Mouse (Mus musculus): ENCODE measurements at regions not wholly inside any gene's neighbourhood (a gene's known extent, or its start where the extent isn't known, plus 50 kb on each side); places are given as distances from the start of the nearest gene placed in this dataset.

DNA sequence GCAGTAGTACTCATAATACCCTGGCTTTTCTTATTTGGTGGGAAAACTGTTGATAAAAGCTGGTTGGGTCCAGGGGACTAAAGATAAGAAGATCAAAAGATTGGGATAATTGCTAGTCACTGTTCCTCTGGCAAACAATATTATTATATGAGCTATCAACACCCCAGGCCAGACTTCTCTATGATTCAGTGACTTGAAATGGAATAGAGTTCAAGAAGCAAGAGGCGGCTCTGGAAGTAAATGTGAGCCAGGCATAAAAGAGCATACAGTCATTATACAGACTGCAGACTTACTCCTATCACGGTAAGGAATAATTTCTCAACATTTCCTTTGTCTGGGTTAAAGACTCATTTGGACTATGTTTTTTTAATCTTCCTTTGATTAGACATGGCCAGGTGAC lies 278.5 kb upstream of the Acvr2a start:
- TF ChIP-seq GATA4 (IDR thresholded peaks at IDR 0.05; ENCODE audit: insufficient replicate concordance, low read length) = no peak

DNA sequence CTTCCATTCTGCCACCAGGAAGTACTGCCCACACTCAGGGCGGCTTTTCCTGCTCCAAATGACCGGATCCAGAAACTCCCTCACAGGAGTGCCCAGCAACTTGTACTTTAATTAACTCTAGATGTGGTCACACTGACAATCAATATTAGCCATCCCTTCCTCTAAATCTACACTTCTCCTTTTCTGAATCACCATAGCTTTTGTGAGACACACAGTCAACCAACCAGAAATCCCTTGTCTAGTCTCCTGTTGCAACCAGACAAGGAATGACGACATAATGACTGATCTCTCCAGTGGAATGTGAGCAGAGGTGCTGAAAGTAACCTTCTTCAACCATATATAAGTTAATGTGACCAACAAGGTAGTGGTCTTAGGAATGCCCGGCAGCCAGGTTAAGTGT lies 277.0 kb upstream of the Acvr2a start:
- no peak for TF ChIP-seq GATA4 (IDR thresholded peaks at IDR 0.05; ENCODE audit: insufficient replicate concordance, low read length)

DNA sequence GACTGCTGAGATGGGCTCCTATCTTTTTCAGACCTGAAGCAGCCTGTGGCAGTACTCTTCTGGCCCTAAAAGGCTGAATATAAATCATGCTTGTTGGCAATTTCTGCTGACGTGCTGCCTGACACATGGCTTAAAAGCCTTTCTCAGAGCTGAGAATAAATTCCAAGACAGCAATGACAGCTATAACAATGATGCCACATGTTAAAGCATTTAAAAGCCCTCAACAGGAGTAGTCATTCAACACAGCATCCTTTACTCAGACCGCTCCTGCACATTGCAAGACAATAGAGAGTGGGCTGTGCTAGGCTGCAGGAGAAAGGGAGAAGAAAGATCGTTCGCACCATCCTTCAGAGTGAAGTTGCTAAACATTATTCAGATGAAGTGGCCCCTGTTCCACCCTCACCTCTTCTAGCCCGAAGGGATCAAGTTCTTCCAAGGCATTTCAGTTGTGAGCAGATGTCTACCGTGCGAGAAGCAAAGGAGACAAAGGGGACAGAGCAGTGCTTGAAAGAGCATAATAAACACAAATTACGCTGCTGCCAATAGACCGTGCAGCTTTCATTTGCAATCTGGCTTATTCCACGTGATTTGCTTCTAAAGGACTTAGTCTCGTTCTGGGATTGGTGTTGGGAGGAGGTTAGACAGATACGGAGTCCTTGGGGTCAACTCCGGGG lies 275.1 kb upstream of the Acvr2a start:
- TF ChIP-seq GATA4 (IDR thresholded peaks at IDR 0.05; ENCODE audit: insufficient replicate concordance, low read length) = no peak

DNA sequence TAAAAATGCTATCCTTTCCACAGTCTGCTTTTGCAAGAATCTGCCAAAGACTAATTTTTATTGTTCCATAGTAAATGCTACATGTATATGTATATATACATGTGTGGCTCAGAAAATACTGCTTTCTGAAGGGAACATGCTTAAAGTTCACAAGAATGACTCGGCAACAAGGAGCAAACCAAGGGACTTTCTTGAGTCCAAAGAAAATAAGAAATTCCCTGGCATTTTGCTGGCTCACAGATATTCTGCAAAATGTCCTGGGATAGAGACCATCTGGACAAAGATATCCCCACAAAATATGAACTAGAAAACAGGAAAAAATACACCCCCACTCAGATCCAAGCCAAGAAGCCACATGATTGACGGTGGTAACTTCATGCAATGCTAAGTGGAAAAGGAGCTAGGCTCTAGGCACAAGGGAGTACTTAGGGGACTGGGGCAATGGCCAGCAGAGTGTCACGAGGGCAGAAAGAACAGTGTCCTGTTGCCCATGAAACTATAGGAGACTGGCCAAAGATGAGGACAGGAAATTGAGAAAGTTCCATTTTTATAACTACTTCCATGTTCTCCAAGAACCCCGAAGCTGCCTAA lies 274.3 kb upstream of the Acvr2a start:
- no peak for TF ChIP-seq GATA4 (IDR thresholded peaks at IDR 0.05; ENCODE audit: insufficient replicate concordance, low read length)

DNA sequence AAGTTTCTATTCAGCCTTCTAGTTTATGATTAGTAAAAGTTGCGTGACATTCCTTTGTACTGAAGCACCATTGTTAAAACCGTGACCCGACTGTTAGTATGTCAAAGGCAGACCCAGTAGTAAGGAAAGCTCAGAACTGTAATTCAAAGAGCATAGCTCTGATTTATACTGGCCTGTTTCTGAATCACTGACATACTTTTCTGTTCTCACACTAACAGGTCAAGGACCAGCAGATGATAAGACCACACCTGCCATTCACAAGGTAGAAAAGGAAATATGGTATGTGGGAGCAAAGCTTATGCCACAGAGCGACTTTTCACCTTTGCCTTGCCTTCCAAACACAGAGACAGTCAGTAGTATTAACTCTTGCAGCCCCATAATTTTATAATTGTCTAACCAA lies 269.5 kb upstream of the Acvr2a start:
- no peak for TF ChIP-seq GATA4 (IDR thresholded peaks at IDR 0.05; ENCODE audit: insufficient replicate concordance, low read length)

DNA sequence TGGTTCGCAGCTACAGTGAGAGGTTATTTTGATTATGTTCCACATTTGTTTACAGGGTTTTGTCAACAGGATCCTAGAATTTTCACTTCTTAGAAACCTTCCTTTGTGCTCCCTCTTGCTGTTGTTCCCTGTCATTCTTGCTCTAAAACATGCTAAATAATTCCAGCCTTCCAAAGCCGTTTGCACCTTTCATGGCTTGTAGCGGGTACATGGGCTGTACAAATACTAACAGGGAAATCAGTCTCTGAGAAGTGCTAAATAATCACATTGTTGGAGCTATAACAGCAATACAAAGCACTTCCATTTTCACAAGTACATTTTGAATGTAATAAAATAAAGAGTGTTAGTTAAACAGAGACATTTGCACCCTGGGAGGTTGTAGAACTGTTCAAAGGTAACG lies 268.8 kb upstream of the Acvr2a start:
- TF ChIP-seq GATA4 (IDR thresholded peaks at IDR 0.05; ENCODE audit: insufficient replicate concordance, low read length) = no peak

DNA sequence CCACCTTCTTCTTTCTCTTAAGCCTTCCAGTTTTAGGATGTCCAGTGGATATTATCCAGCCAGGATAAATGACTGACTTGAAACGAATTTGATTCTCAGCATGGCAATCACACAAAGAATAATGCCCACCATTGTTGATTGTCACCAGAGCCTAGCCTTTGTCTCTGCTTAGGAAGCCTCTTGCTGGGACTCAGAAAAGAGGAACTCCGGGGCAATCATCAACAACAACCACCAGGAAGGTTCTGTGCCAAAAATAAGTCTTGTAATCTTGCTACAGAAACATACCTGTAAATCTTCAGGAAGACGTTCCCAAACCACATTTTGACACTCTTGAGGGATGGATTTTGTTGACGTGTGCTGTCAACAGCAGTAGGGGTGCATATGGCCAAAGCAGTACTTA lies 268.2 kb upstream of the Acvr2a start:
- TF ChIP-seq GATA4 (IDR thresholded peaks at IDR 0.05; ENCODE audit: insufficient replicate concordance, low read length) = no peak

DNA sequence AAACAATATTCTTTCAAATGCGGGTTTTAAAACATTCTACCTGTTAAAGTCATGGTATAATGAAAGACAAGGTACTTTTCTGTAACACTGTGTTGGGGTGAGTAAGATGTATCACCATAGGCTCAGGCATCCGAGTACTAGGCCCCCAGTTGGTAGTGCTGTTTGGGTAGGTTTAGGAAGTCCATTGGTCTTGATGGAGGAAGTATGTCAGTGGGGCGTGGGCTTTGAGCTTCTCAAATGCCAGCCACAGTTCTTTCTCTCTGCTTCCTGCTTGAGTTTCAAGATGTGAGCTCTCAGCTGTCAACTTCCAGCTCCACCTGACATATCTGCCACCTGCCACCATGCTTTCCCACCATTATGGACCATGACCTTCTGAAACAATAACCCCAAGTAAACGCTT lies 267.7 kb upstream of the Acvr2a start:
- TF ChIP-seq GATA4 (IDR thresholded peaks at IDR 0.05; ENCODE audit: insufficient replicate concordance, low read length) = no peak

DNA sequence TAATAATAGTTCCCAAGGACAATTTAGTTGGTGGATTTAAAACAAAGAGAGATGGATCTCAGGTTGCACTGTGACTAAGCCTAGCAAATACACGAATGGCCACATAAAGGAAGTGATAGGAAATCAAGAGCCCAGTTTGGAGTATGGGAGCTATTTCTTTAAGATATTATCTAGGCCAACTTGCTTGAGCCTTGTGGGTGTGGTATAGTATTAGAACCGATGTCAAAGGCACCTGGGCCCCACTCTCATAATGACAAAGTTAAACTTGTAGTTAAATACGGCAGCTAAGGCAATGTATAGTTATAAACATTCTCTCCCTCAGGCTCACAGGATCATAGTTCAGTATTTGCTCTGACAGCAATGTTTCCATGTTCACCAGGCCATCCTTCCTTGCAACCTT lies 257.3 kb upstream of the Acvr2a start:
- no peak for TF ChIP-seq GATA4 (IDR thresholded peaks at IDR 0.05; ENCODE audit: insufficient replicate concordance, low read length)

DNA sequence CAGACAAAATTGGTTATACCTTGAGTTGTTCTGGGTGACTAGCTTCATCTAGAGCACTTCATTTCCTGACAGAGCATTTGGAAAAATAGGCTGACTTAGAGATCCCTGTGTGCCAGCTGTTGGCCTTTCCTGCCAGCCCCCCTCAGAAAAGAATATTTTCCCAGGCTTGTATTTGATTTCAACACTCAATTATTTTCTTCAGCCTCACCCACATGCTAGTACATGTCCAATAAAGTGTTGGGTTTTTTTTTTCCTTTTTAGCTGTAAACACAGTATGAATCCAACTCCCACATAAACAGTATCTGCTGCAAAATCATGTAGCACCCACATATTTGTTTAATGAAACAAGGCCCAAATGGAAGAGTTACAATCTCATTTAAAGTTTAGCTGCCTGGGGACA lies 256.8 kb upstream of the Acvr2a start:
- TF ChIP-seq GATA4 (IDR thresholded peaks at IDR 0.05; ENCODE audit: insufficient replicate concordance, low read length) = no peak

DNA sequence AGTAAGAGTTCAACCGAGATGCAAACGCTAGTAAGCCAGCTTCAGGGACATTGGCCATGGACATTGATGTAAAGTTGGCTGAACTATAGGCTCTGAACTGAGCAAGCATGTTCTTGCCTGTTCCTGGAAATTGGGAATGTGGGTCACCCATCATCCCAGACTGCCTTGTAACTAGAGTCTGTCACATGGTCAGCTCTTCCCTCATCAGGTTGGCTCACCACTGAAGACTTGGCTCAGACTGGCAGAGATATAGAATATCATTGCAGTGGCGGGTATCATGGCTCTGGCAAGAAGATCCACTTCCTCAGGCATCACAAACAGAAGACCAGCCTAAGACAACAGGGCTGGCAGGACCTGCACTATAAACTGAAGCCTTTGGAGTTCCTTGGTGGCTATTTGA lies 255.3 kb upstream of the Acvr2a start:
- TF ChIP-seq GATA4 (IDR thresholded peaks at IDR 0.05; ENCODE audit: insufficient replicate concordance, low read length) = no peak

DNA sequence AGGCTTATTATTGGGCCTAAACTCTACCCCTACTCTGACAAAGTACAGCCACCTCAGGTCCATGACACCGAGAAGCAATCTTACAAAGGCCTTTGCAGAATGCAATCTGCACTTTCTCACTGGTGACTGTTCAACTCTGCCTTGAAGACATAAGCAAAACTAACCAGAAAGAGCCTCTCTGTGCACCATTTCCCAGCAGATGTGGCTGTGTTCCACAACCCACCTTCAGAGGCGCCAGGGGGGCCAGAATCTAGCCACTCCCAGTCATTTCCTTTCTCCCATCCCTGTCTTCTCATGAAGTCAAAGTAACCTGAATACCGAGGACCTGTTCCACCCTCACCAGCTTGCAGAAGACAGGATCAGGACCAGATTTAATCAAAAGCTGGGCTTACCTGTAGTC lies 250.3 kb upstream of the Acvr2a start:
- TF ChIP-seq GATA4 (IDR thresholded peaks at IDR 0.05; ENCODE audit: insufficient replicate concordance, low read length) = no peak

DNA sequence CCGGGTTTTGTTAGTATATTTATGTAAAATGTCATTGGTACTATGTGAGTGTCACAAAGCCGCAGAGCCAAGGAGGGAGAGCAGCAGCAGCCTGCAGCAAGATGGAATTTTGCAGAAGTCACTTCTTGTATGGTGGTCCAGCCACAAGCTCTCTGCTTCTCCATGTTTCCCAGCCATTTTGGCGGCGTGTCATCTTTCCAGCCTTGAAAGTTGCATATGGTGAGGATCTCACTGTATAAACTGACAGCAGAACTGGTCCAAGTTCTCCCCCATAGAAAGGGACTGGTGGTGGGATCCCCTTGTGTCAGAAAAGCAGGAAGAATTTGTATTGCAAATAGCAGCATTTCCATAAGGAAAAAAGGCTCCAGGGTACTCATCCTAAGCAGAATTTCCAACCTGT lies 249.7 kb upstream of the Acvr2a start:
- TF ChIP-seq GATA4 (IDR thresholded peaks at IDR 0.05; ENCODE audit: insufficient replicate concordance, low read length) = no peak

DNA sequence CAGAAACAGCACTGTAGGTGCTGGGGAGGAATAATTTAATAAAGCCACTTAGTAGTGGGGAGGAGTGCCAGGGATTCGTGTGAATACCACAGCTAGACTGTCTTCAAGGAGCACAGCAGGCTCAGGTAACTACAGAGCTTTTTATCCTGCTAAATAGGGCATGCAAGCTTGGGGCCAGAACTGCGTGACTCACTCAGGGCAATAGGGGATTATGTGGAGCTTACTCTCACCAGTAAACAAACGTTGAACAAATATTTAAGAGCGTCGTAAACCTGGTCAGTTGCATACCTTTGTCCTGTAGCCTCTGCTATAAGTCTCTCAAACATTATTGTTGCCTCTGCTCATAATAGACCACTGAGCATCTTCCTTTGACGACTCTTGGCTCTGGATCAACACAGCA lies 246.0 kb upstream of the Acvr2a start:
- TF ChIP-seq GATA4 (IDR thresholded peaks at IDR 0.05; ENCODE audit: insufficient replicate concordance, low read length) = no peak

DNA sequence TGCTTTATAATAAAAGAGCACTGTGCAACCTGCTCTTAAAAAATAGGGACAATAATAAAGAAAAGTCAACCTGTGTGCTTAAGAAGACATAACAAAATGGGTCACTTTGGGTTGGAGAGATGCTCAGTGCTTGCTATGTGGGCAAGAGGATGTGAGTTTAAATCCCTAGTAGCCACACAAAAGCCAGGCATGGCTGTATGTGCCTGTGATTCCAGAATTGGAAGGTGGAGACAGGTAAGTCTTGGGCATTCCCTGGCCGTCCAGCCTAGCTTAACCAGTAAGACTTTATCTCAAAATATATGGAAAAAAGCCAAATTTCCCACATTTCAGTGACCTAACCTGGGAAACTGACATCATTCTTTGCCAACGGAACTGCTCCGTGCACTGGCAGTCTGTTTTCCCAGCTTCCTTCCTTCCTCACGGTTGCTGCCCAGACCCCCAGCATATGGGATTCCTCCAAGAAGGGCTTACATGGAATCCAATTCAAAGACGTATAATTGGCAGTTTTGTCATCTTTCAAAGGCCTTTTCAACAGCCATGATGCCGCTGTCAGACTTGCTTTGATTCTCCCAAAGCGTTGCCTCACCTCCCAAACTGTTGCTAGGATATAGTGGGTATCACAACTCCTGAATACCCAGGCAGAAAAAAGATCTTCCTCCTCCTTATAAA lies 227.6 kb upstream of the Acvr2a start:
- no peak for TF ChIP-seq GATA4 (IDR thresholded peaks at IDR 0.05; ENCODE audit: insufficient replicate concordance, low read length)

DNA sequence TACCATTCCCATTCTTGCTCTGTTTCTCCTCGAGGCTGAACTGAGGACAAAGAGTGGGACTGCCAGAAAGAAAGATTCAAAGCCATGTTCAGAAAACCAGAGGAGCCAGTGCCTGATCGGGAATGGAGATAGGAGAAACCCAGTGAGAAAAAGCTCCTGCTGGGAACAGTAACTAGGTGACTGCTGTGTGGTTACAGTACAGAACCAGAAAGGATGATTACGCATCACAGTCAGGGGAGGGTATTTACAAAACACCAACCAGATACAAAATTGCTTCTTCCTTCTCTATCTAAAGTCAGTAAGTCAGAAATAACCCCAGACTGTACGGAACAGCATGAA lies 227.1 kb upstream of the Acvr2a start:
- no peak for TF ChIP-seq GATA4 (IDR thresholded peaks at IDR 0.05; ENCODE audit: insufficient replicate concordance, low read length)

DNA sequence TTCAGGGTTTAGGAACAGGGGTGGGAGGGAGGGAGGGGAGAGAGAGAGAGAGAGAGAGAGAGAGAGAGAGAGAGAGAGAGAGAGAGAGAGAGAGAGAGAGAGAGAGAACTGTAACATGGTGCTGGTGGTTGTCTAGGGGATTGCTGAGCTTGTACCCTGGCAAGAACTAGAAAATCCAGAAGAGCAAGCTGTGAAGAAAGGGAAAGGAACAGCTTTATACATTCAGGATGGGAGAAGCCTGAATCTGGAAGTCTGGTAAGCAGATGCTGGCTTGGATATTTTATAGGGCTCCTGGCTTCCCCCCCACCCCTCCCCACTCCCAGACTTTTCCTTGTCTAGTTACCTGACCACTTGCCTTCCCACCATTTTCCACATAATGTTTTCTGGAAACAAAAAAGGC lies 224.2 kb upstream of the Acvr2a start:
- no peak for TF ChIP-seq GATA4 (IDR thresholded peaks at IDR 0.05; ENCODE audit: insufficient replicate concordance, low read length)

Data from liver, adult (tissue).